Mouse (Mus musculus) retina, postnatal 1 day (tissue): ENCODE measurements at regions not wholly inside any gene's neighbourhood (a gene's known extent, or its start where the extent isn't known, plus 50 kb on each side); places are given as distances from the start of the nearest gene placed in this dataset.
"Not testable (repeated sequence)": the region's sequence is repeated elsewhere in the genome, so short reads cannot be mapped to it uniquely, and the experiment has no call there.

Source experiments
- DNase-seq: peaks from one replicate; pipeline ENCODE4 v3.0.0-alpha.2; 2012

DNA sequence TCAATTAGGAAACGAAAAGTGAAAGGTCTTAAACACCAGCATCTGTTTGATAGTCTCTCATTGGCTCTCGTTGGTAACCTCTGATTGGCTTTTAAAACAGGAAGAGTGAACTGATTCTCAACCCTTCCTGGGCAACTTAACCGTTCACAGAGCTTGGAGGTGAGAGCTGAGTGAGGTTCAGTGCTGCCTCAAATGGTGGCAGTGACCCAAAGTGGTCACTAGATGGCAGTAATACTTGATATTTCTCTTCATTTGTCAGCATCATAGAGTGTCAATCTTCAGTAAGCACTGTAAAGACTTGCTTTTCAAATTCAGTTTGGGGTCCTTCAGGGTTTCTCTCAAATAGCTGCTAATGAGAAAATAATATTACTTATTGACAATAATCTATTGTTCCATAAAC, 321.8 kb upstream of the Gdi2 start:
- peak; percentile 13 for DNase-seq

DNA sequence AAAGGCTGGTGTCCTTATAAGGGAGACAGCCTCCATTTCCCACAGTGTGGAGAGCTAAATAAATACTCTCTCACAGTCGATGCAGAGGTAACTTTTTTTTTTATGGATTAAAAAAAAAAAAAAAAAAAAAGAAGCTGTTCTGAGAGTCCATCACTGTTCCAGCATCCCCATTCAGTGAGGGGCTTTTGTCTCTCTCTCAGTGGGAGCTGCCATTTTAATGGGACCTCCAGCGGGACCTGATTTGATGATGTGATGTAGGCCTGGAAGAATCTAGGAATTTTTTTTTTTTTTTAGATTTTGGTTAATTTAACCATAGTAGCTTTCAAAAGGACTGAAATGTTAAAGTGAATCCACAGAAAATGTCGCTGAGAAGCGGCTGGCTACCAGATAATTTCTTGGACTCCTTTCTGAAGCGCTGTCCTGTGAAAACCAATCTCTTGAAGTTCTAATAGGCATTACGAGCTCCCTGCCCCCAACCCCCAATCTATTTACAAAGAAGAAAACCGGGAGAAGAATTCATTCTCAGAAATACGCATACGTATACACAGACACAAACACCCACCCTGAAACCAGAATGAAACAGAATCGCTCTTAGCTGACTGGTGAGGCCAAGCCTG, 316.8 kb upstream of the Gdi2 start:
- DNase-seq = not testable (repeated sequence)

DNA sequence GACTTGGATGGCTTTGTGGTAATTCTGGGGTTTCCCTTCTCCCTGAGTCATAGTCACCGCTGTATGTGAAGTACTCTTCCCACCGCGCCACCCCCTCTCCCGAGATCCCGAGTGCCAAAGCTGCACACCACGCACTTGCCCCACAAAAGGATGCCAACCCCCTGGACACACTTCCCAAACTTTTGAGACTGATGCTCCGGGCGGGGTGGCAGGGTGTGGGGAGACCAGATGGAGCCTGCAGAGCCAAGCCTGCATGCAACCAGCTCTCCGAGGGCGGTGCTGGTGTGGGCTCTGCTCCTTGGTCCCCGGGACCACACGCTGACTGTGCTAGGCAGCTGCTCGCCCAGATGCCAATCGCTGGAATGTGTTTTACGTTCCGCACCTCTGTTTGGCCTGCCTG, 316.2 kb upstream of the Gdi2 start:
- peak; percentile 1 for DNase-seq

DNA sequence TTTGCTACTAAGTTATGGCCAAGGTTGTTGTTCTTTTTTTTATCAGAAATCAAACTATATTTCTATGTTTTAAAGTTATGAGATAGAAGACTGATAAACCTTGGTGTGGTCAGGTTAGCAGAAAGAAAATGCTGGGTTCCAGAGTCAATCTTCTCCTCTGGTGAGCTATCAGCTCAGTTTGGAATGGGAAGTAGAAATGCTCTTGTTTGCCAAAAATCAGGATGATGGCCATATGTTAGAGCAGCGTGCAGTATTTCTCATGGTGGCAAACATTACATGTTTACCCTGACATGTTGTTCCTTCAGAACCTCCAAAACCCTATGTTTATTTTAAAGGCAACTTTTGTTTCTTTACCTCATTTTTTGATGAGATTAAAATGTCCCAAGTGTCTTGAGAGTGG, 279.5 kb upstream of the Gdi2 start:
- DNase-seq = no peak

DNA sequence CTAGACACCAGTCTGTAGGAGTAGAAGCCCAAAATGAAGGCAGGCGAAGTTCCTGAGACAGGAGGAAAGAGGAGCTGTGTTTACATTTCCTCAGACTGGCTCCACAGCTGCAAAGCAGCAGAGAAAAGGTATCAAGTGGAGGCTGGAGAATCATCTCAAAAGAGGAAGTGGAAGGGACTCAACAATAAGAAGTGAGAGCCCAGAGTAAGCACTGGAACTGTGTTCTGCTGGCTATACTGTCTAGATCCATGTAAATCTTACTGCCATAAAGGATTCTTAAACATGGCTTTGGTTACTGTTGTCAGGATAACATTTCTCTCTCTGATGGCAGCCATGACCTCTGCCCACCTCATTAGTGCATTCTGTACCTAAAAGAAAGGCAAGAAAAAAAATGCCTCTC, 261.7 kb upstream of the Gdi2 start:
- DNase-seq = not testable (repeated sequence)
